Mouse (Mus musculus) intestine, postnatal 0 days (tissue): ENCODE measurements around the gene Tmem204. TPM values are rescaled to one million over a fixed set of nuclear protein-coding genes. Genes with fewer than 3 reads are reported as not detected.
A peak's percentile ranks its signal among the peaks of the same experiment; 100 is the strongest.

Experiments used
- ATAC-seq: fragments of 200-750 bp; cut with Nextera tagmentation; 2 replicates; pipeline ENCODE4 v1.8.0; 2017; ENCODE audit warnings: mild to moderate bottlenecking, moderate TSS enrichment, moderate library complexity
- H3K27ac ChIP-seq: fragments of 300-500 bp; sonication (generic); 2 replicates; pipeline ENCODE4 v1.5.1; 2014; ENCODE audit warnings: mild to moderate bottlenecking, low read depth, low read length, moderate library complexity
- H3K27me3 ChIP-seq: fragments of 300-500 bp; sonication (generic); replicated peaks from 2 replicates; pipeline ENCODE4 v1.6.1; 2014; ENCODE audit warnings: low read length, mixed read lengths; ENCODE audit not compliant: control insufficient read depth, insufficient read depth
- H3K36me3 ChIP-seq: fragments of 300-500 bp; sonication (generic); 2 replicates; pipeline ENCODE4 v1.6.1; 2014; ENCODE audit warnings: mild to moderate bottlenecking, moderate library complexity; ENCODE audit not compliant: control insufficient read depth, insufficient read depth
- H3K4me1 ChIP-seq: fragments of 300-500 bp; sonication (generic); replicated peaks from 2 replicates; pipeline ENCODE4 v1.6.1; 2014; ENCODE audit warnings: antibody characterized with exemption, low read length, mixed read lengths; ENCODE audit not compliant: control insufficient read depth, insufficient read depth
- H3K4me2 ChIP-seq: fragments of 300-500 bp; sonication (generic); replicated peaks from 2 replicates; pipeline ENCODE4 v1.6.1; 2014; ENCODE audit warnings: low read depth, mild to moderate bottlenecking, moderate library complexity
- H3K4me3 ChIP-seq: fragments of 300-500 bp; sonication (generic); 2 replicates; pipeline ENCODE4 v1.5.1; 2014; ENCODE audit warnings: low read depth, low read length
- H3K9ac ChIP-seq: fragments of 300-500 bp; sonication (generic); 2 replicates; pipeline ENCODE4 v1.6.1; 2014; ENCODE audit warnings: mild to moderate bottlenecking, low read depth, low read length
- H3K9me3 ChIP-seq: fragments of 300-500 bp; sonication (generic); 2 replicates; pipeline ENCODE4 v1.6.1; 2016; ENCODE audit warnings: mixed run types; ENCODE audit not compliant: control insufficient read depth
- CTCF ChIP-seq: sonication (generic); IDR thresholded peaks from 2 replicates; pipeline ENCODE4 v1.5.1; 2016; ENCODE audit warnings: low read depth, mild to moderate bottlenecking, control low read depth, antibody characterized with exemption, moderate library complexity
- WGBS: fragments of 180-500 bp; shearing (Covaris S2); extraction: QIAGEN DNeasy Blood & Tissue Kit; methylation state at CpG from one replicate; pipeline ENCODE4 v1.1.7; 2014; 5-methylcytosine and 5-hydroxymethylcytosine counted together
- polyA plus RNA-seq: library from polyadenylated mRNA; unstranded; fragments of >200 nt; fragmentation: Nextera tagmentation; extraction: Ambion mirVana; gene quantifications from 2 replicates; pipeline ENCODE4 v1.2.1, GENCODE M21; 2015

The Tmem204 gene
- polyA plus RNA-seq, 1 experiment from 2014 or later, result 15.8 TPM

GRCm38 (mm10) chr17:25090450-25090849 lies 7.1 kb upstream of the Tmem204 start:
- ATAC-seq, result no peak
- TF ChIP-seq CTCF, result no peak
- peaks cover 15% of the 10 kb centered on the region for H3K36me3 ChIP-seq
- H3K9me3 ChIP-seq, result no peaks in the 10 kb centered on the region
- WGBS, result 90% methylated on average over 10 of the region's 10 CpGs
- no peak overlapping the region for H3K9ac ChIP-seq
- no peak overlapping the region for H3K4me3 ChIP-seq
- no peak overlapping the region for H3K27ac ChIP-seq
- H3K27me3 ChIP-seq, result no peaks in the 10 kb centered on the region
- H3K4me2 ChIP-seq, result no peak overlapping the region
- no peaks in the 10 kb centered on the region for H3K4me1 ChIP-seq

GRCm38 (mm10) chr17:25089158-25089557 lies 5.8 kb upstream of the Tmem204 start:
- 92% methylated on average over 10 of the region's 10 CpGs for WGBS
- Histone ChIP-seq H3K4me3 (no peak overlapping the region), H3K36me3 (peaks cover 15% of the 10 kb centered on the region), H3K27me3 (no peaks in the 10 kb centered on the region), H3K4me2 (no peak overlapping the region), H3K9ac (no peak overlapping the region), H3K9me3 (no peaks in the 10 kb centered on the region), H3K27ac (no peak overlapping the region), H3K4me1 (no peaks in the 10 kb centered on the region)
- no peak for ATAC-seq
- TF ChIP-seq CTCF, result no peak

- H3K27ac ChIP-seq, result no peak overlapping the region
- no peaks in the 10 kb centered on the region for H3K27me3 ChIP-seq
- H3K9me3 ChIP-seq, result no peaks in the 10 kb centered on the region
- no peak overlapping the region for H3K4me3 ChIP-seq
- TF ChIP-seq CTCF, result no peak
- peaks cover 6% of the 10 kb centered on the region for H3K36me3 ChIP-seq
- no peak for ATAC-seq
- no peak overlapping the region for H3K4me2 ChIP-seq
- 64% methylated on average over 7 of the region's 7 CpGs for WGBS
- H3K4me1 ChIP-seq, result no peaks in the 10 kb centered on the region
- no peak overlapping the region for H3K9ac ChIP-seq
Observed at GRCm38 (mm10) chr17:25086724-25087123, 3.3 kb upstream of the Tmem204 start.

- no peak for ATAC-seq
- WGBS, result 77% methylated on average over 13 of the region's 13 CpGs
- Histone ChIP-seq H3K9ac (no peak overlapping the region), H3K4me3 (no peak overlapping the region), H3K4me1 (no peaks in the 10 kb centered on the region), H3K4me2 (no peak overlapping the region), H3K9me3 (no peaks in the 10 kb centered on the region), H3K27ac (no peak overlapping the region), H3K36me3 (peaks cover 6% of the 10 kb centered on the region; the same call in 1 of the 2 replicates), H3K27me3 (no peaks in the 10 kb centered on the region)
- no peak for TF ChIP-seq CTCF
Observed at GRCm38 (mm10) chr17:25084835-25085385, 1.5 kb upstream of the Tmem204 start.

GRCm38 (mm10) chr17:25082887-25083286 lies 504 bp downstream of the Tmem204 start:
- Histone ChIP-seq H3K27me3 (no peaks in the 10 kb centered on the region), H3K4me3 (no peak overlapping the region), H3K36me3 (no peaks in the 10 kb centered on the region; the same call in 1 of the 2 replicates), H3K4me2 (no peak overlapping the region), H3K4me1 (no peaks in the 10 kb centered on the region), H3K27ac (peak overlapping the region; percentile 73), H3K9me3 (no peaks in the 10 kb centered on the region), H3K9ac (no peak overlapping the region)
- TF ChIP-seq CTCF, result no peak
- ATAC-seq, result no peak
- WGBS, result 48% methylated on average over 3 of the region's 3 CpGs

GRCm38 (mm10) chr17:25082081-25082847 lies 1.1 kb downstream of the Tmem204 start:
- Histone ChIP-seq H3K4me1 (no peaks in the 10 kb centered on the region), H3K27ac (peak overlapping the region; percentile 73), H3K9ac (no peak overlapping the region), H3K4me3 (no peak overlapping the region), H3K36me3 (peaks cover 1% of the 10 kb centered on the region; the same call in 1 of the 2 replicates), H3K9me3 (no peaks in the 10 kb centered on the region), H3K4me2 (peak overlapping the region; percentile 17), H3K27me3 (no peaks in the 10 kb centered on the region)
- TF ChIP-seq CTCF, result peak; percentile 53
- 41% methylated on average over 14 of the region's 14 CpGs for WGBS
- ATAC-seq, result peak; percentile 62; the same call in 1 of the 2 replicates
